Mouse (Mus musculus) E14TG2a.4 (cell line): Measurements from ENCODE around the gene Ccl26.

Experiments used
- CTCF ChIP-seq: conservative IDR thresholded peaks from 2 replicates; pipeline ENCODE4 v1.5.1; 2014; ENCODE audit warnings: low read length
- NANOG ChIP-seq: IDR thresholded peaks from 2 replicates; pipeline ENCODE4 v1.6.1; 2014; ENCODE audit warnings: borderline replicate concordance, low read length, mixed read lengths

GRCm38 (mm10) chr5:135587764-135588163, 24.4 kb upstream of the Ccl26 start:
- TF ChIP-seq CTCF (no peak), NANOG (no peak)
